Comparison of ENCODE assay signal across 11 mouse cellular contexts in genomic region chr15:93005751-93006231, GRCm38 (mm10).
DNase-seq lines count a peak whose midpoint lies in the region; ATAC-seq lines count a peak whose summit lies in the region.
"Had no signal": no experiment of that assay in that cellular context is flagged by ENCODE, and none has a peak within 500 bp of the region (broad histone marks: within the 10 kb centered on the region; RNA-seq: fewer than 3 reads in every experiment).

No protein-coding gene starts in this region.

- no peaks in the 10 kb centered on the region for H3K36me3 ChIP-seq in heart, embryonic 12.5 days
- H3K36me3 ChIP-seq in liver, embryonic 15.5 days (replicated peaks) = no peaks in the 10 kb centered on the region
- H3K36me3 ChIP-seq: lung, embryonic 15.5 days had no signal

- H3K9me3 ChIP-seq in heart, embryonic 12.5 days (replicated peaks) = no peaks in the 10 kb centered on the region
- H3K9me3 ChIP-seq in liver, embryonic 15.5 days (replicated peaks) = no peaks in the 10 kb centered on the region
- H3K9me3 ChIP-seq: lung, embryonic 15.5 days had no signal

- H3K4me1 ChIP-seq in heart, embryonic 12.5 days (replicated peaks) = peaks cover 38% of the 10 kb centered on the region
- H3K4me1 ChIP-seq in liver, embryonic 15.5 days (replicated peaks) = peaks cover 16% of the 10 kb centered on the region

- H3K27me3 ChIP-seq in heart, embryonic 12.5 days (replicated peaks) = no peaks in the 10 kb centered on the region
- no peaks in the 10 kb centered on the region for H3K27me3 ChIP-seq in liver, embryonic 15.5 days
- H3K27me3 ChIP-seq: lung, embryonic 15.5 days had no signal

- no peak overlapping the region for H3K9ac ChIP-seq in heart, embryonic 12.5 days
- H3K9ac ChIP-seq in liver, embryonic 15.5 days = no peak overlapping the region
- H3K9ac ChIP-seq: lung, embryonic 15.5 days had no signal

- DNase-seq in 416B (ENCODE audit: low read depth) (peak; percentile 4), ZHBTc4 (ENCODE audit: low read depth, low spot score) (peak; percentile 95)
- no peak for DNase-seq in left cerebral cortex, adult 18-20 months (ENCODE audit: low spot score in 2 of 2)
- DNase-seq in frontal cortex, postnatal 14 days (ENCODE audit: low spot score in 2 of 2) = no peak
- DNase-seq in kidney, postnatal 4 days = no peak
- DNase-seq: cerebellum, adult 18-20 months; kidney, postnatal 14 days had no signal

- no peak overlapping the region for H3K4me3 ChIP-seq in heart, embryonic 12.5 days
- no peak overlapping the region for H3K4me3 ChIP-seq in liver, embryonic 15.5 days (replicated peaks)
- H3K4me3 ChIP-seq: erythroblast, embryonic 14.5 days; lung, embryonic 15.5 days had no signal

- peak overlapping the region; percentile 90 for H3K27ac ChIP-seq in heart, embryonic 12.5 days (ENCODE audit: poor library complexity, severe bottlenecking)
- no peak overlapping the region for H3K27ac ChIP-seq in liver, embryonic 15.5 days (replicated peaks)
- H3K27ac ChIP-seq: lung, embryonic 15.5 days had no signal

- peak overlapping the region; percentile 48 for H3K4me2 ChIP-seq in heart, embryonic 12.5 days
- no peak overlapping the region for H3K4me2 ChIP-seq in liver, embryonic 15.5 days
- H3K4me2 ChIP-seq: lung, embryonic 15.5 days had no signal

- WGBS in heart, embryonic 12.5 days = 3% methylated on average over 7 of the region's 7 CpGs
- 22% methylated on average over 7 of the region's 7 CpGs for WGBS in liver, embryonic 15.5 days (ENCODE audit: insufficient replicate concordance)

- peak; percentile 85 for ATAC-seq in heart, embryonic 12.5 days (ENCODE audit: insufficient number of reproducible peaks, low FRiP score)
- 0 out of 2 replicates have a peak, but pooled peaks have one; percentile 24 for ATAC-seq in liver, embryonic 15.5 days (ENCODE audit: insufficient read depth)

Comparison
In these comparisons a context has a peak if more than half of its experiments do, and no peak if none do; other contexts are left out.
1. DNase-seq: peak in 416B (single experiment) and ZHBTc4 (single experiment); none in left cerebral cortex, adult 18-20 months (0 of 2), frontal cortex, postnatal 14 days (0 of 2) and kidney, postnatal 4 days (0 of 2).